Mouse (Mus musculus) kidney, embryonic 14.5 days (tissue): ENCODE results near the gene Sh3bp5l. TPM values are rescaled to one million over a fixed set of nuclear protein-coding genes. Genes with fewer than 3 reads are reported as not detected.

ENCODE experiments used
- ATAC-seq: fragments of 200-750 bp; cut with Nextera tagmentation; 2 replicates; pipeline ENCODE4 v1.8.0; 2017; ENCODE audit warnings: moderate number of reproducible peaks, mild to moderate bottlenecking, moderate TSS enrichment, moderate library complexity; ENCODE audit not compliant: low FRiP score, low TSS enrichment
- H3K27ac ChIP-seq: fragments of 300-500 bp; sonication (generic); 2 replicates; pipeline ENCODE4 v1.5.1; 2014; ENCODE audit warnings: low read depth, mild to moderate bottlenecking, low read length, moderate library complexity, mixed read lengths
- H3K27me3 ChIP-seq: fragments of 300-500 bp; sonication (generic); 2 replicates; pipeline ENCODE4 v1.6.1; 2014; ENCODE audit warnings: mild to moderate bottlenecking, low read length; ENCODE audit not compliant: control insufficient read depth, insufficient read depth
- H3K36me3 ChIP-seq: fragments of 300-500 bp; sonication (generic); 2 replicates; pipeline ENCODE4 v1.6.1; 2014; ENCODE audit warnings: low read length, mixed read lengths; ENCODE audit not compliant: control insufficient read depth, insufficient read depth
- H3K4me1 ChIP-seq: fragments of 300-500 bp; sonication (generic); 2 replicates; pipeline ENCODE4 v1.6.1; 2014; ENCODE audit warnings: low read length, mixed read lengths; ENCODE audit not compliant: control insufficient read depth, insufficient read depth
- H3K4me2 ChIP-seq: fragments of 300-500 bp; sonication (generic); replicated peaks from 2 replicates; pipeline ENCODE4 v1.6.1; 2014; ENCODE audit warnings: low read depth, mild to moderate bottlenecking, low read length
- H3K4me3 ChIP-seq: fragments of 300-500 bp; sonication (generic); 2 replicates; pipeline ENCODE4 v1.5.1; 2014; ENCODE audit warnings: mild to moderate bottlenecking, low read length
- H3K9ac ChIP-seq: fragments of 300-500 bp; sonication (generic); 2 replicates; pipeline ENCODE4 v1.6.1; 2014; ENCODE audit warnings: low read depth, mild to moderate bottlenecking, low read length, moderate library complexity
- H3K9me3 ChIP-seq: fragments of 300-500 bp; sonication (generic); 2 replicates; pipeline ENCODE4 v1.6.1; 2016; ENCODE audit warnings: low read length; ENCODE audit not compliant: control insufficient read depth
- WGBS: fragments of 180-500 bp; shearing (Covaris S2); extraction: QIAGEN DNeasy Blood & Tissue Kit; methylation state at CpG from one replicate; pipeline ENCODE4 v1.1.7; 2014; 5-methylcytosine and 5-hydroxymethylcytosine counted together
- polyA plus RNA-seq: library from polyadenylated mRNA; unstranded; fragments of >200 nt; fragmentation: Nextera tagmentation; extraction: Ambion mirVana; gene quantifications from 2 replicates; pipeline ENCODE4 v1.2.1, GENCODE M21; 2014

The Sh3bp5l gene
- polyA plus RNA-seq = 17.0 and 27.5 TPM in 2 replicates

- peaks cover 23% of the 10 kb centered on the region for H3K36me3 ChIP-seq
- peak within 1 kb of the TSS; percentile 96 for H3K4me3 ChIP-seq
- ATAC-seq = peak; percentile 93
- H3K9ac ChIP-seq = peak within 1 kb of the TSS; percentile 89
- H3K27ac ChIP-seq = peak within 1 kb of the TSS; percentile 70
- peaks cover 19% of the 10 kb centered on the region for H3K4me1 ChIP-seq
- H3K9me3 ChIP-seq = no peaks in the 10 kb centered on the region
- no peaks in the 10 kb centered on the region for H3K27me3 ChIP-seq
- WGBS = under 1% methylated on average over 52 of the region's 52 CpGs
- peak within 1 kb of the TSS; percentile 87 for H3K4me2 ChIP-seq
Measured at GRCm38 (mm10) chr11:58330276-58331148, at the start of gene Sh3bp5l, which contains the start of gene Zfp672. Sh3bp5l (plus strand) TSS chr11:58330724. Zfp672 (minus strand) TSS chr11:58330339.

DNA sequence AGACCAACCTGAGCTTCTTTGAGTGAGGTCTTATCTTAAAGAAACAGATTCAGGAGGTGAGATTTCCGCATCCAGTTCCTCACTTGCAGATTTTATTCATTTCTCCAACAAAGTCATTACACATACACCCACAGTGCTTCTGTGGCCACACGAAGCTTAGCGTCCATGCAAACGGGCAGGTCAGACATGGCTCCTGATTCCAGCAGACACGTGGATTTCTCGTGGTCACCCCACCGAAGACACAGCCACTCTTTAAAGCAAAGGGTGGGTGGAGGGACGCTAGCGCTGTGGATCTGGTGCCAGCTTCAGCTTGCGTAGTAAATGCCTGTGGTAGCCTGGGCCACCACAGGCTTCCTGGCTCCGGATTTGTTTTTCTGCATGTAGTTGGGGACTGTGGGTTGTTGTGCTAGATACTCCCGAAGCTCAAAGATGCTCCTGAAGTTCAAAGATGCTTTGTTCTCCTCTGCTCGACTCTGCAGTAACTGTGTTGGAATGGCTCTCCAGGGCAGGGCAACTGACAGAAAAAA, 48.5 kb upstream of the Sh3bp5l start:
- Histone ChIP-seq H3K27me3 (no peaks in the 10 kb centered on the region), H3K4me1 (no peaks in the 10 kb centered on the region), H3K27ac (no peak overlapping the region), H3K4me2 (no peak overlapping the region), H3K36me3 (no peaks in the 10 kb centered on the region), H3K4me3 (no peak overlapping the region), H3K9ac (no peak overlapping the region), H3K9me3 (no peaks in the 10 kb centered on the region)
- ATAC-seq = no peak
- 90% methylated on average over 13 of the region's 13 CpGs for WGBS

DNA sequence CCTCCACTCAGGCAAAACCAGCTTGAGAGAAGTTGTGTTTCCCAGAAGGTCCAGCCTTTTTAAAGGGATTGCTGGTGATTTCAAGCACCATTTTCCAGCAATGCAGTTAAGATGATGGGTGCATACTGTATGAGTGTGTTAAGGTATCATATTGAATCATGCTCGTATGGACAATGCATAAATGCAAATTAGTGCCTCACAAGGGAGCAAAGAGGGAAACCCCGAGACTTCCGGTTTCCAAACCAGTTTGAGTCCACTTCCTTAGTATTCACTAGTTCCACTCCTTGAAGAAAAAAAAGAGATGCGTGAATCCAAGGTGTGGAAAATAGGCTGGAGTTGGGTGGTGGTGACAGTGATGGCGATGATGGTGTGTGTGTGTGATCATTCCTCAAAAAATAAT, 48.0 kb upstream of the Sh3bp5l start:
- 88% methylated on average over 5 of the region's 5 CpGs for WGBS
- H3K4me3 ChIP-seq = no peak overlapping the region
- H3K9me3 ChIP-seq = no peaks in the 10 kb centered on the region
- no peak overlapping the region for H3K27ac ChIP-seq
- no peaks in the 10 kb centered on the region for H3K4me1 ChIP-seq
- H3K27me3 ChIP-seq = no peaks in the 10 kb centered on the region
- no peaks in the 10 kb centered on the region for H3K36me3 ChIP-seq
- ATAC-seq = no peak
- H3K4me2 ChIP-seq = no peak overlapping the region
- H3K9ac ChIP-seq = no peak overlapping the region

GRCm38 (mm10) chr11:58289992-58290682, 40.4 kb upstream of the Sh3bp5l start:
- no peaks in the 10 kb centered on the region for H3K4me1 ChIP-seq
- H3K27me3 ChIP-seq = no peaks in the 10 kb centered on the region
- H3K9ac ChIP-seq = no peak overlapping the region
- no peak overlapping the region for H3K27ac ChIP-seq
- 78% methylated on average over 9 of the region's 9 CpGs for WGBS
- no peaks in the 10 kb centered on the region for H3K36me3 ChIP-seq
- no peak overlapping the region for H3K4me2 ChIP-seq
- ATAC-seq = no peak
- H3K4me3 ChIP-seq = no peak overlapping the region
- no peaks in the 10 kb centered on the region for H3K9me3 ChIP-seq

- 90% methylated on average over 4 of the region's 4 CpGs for WGBS
- H3K9me3 ChIP-seq = no peaks in the 10 kb centered on the region
- no peaks in the 10 kb centered on the region for H3K36me3 ChIP-seq
- no peaks in the 10 kb centered on the region for H3K27me3 ChIP-seq
- no peak overlapping the region for H3K4me2 ChIP-seq
- H3K4me1 ChIP-seq = no peaks in the 10 kb centered on the region
- no peak for ATAC-seq
- no peak overlapping the region for H3K9ac ChIP-seq
- no peak overlapping the region for H3K4me3 ChIP-seq
- H3K27ac ChIP-seq = no peak overlapping the region
Measured at GRCm38 (mm10) chr11:58290812-58291211, 39.7 kb upstream of the Sh3bp5l start.

DNA sequence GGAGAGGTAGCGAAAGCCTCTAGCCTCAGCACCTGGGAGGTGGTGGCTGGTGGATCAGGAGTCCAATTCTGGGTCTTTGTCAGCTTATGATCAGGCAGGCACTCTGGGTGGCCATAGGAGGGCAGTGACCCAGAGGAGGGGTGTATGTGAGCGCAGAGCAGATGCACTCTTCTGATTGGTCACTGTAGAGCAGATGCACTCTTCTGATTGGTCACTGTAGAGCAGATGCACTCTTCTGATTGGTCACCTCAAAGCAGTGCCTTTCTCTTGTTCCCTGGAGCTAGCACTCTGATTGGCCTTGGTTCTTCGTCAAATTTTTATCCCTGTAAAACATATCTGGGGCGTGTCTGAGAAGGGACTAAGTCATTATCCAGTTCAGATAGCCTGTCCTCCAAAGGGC, 37.7 kb upstream of the Sh3bp5l start:
- no peak for ATAC-seq
- 61% methylated on average over 4 of the region's 4 CpGs for WGBS
- no peaks in the 10 kb centered on the region for H3K4me1 ChIP-seq

DNA sequence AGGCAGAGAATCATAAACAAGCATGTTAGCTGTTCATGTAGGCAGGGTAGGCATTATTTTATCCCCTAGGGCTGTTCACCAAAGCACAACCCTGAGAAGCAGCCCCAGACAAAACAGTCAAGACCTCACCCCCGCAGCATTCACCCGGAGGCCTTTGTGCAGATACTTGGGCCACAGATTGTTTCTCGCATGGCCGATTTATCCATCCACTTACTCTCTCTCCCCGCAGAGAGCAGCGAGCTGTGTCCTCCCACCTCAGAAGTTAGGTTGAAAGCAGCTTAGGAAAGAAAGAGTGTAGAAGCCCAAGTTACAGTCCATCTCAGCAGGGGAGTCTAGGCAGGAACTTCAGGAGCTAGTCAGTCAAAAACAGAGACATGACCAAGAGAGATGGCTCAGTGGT, 33.1 kb upstream of the Sh3bp5l start:
- no peak overlapping the region for H3K4me2 ChIP-seq
- 40% methylated on average over 6 of the region's 6 CpGs for WGBS
- H3K27ac ChIP-seq = peak overlapping the region; percentile 31; the same call in 1 of the 2 replicates
- no peak overlapping the region for H3K9ac ChIP-seq
- no peaks in the 10 kb centered on the region for H3K36me3 ChIP-seq
- no peak overlapping the region for H3K4me3 ChIP-seq
- no peaks in the 10 kb centered on the region for H3K27me3 ChIP-seq
- H3K4me1 ChIP-seq = peaks cover 3% of the 10 kb centered on the region; the same call in 1 of the 2 replicates
- ATAC-seq = no peak
- no peaks in the 10 kb centered on the region for H3K9me3 ChIP-seq

More for the DNA sequence above, 37.7 kb upstream of the Sh3bp5l start:
- Histone ChIP-seq H3K9ac (no peak overlapping the region), H3K27ac (no peak overlapping the region), H3K36me3 (no peaks in the 10 kb centered on the region), H3K27me3 (no peaks in the 10 kb centered on the region), H3K9me3 (no peaks in the 10 kb centered on the region), H3K4me2 (no peak overlapping the region), H3K4me3 (no peak overlapping the region)

DNA sequence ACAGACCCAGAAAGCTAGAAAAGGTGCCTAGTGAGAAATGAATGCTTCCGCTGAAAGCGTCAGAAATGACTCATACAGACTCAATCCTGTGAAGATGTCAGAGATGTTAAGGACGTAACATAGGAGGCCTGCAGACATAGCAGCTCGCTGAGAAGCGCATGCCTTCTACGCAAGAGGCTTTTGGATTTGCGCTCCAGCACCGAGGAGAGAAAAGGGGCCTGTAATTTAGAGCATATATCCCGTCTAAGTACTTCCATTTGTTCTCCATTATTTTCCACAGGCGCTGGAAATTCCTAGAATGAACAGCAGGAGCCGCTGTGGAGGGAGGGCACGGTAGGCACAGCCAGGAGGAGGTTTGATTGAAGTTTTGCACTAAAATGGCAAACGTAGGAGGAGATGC, 29.5 kb upstream of the Sh3bp5l start:
- WGBS = 13% methylated on average over 13 of the region's 13 CpGs
- H3K27ac ChIP-seq = no peak overlapping the region
- no peak overlapping the region for H3K9ac ChIP-seq

More for the DNA sequence above, 29.5 kb upstream of the Sh3bp5l start:
- Histone ChIP-seq H3K4me3 (peak overlapping the region; percentile 55), H3K36me3 (no peaks in the 10 kb centered on the region), H3K4me1 (peaks cover 8% of the 10 kb centered on the region; the same call in 1 of the 2 replicates), H3K4me2 (peak overlapping the region; percentile 50), H3K27me3 (no peaks in the 10 kb centered on the region), H3K9me3 (no peaks in the 10 kb centered on the region)
- ATAC-seq = no peak
